Mouse (Mus musculus) liver, postnatal 0 days (tissue): ENCODE data around the gene Vtn.

Experiments
- CTCF ChIP-seq: sonication (generic); IDR thresholded peaks from 2 replicates; pipeline ENCODE4 v1.5.1; 2016; ENCODE audit warnings: antibody characterized with exemption, low read depth
- EP300 ChIP-seq: IDR thresholded peaks from 2 replicates; pipeline ENCODE4 v1.6.1; 2016; ENCODE audit warnings: antibody characterized with exemption, low read depth, mild to moderate bottlenecking

- TF ChIP-seq CTCF (no peak), EP300 (no peak)
Measured at GRCm38 (mm10) chr11:78471326-78472103, 27.4 kb upstream of the Vtn start.
